Mouse (Mus musculus): ENCODE measurements around the gene 1700025G04Rik. TPM values are rescaled to one million over a fixed set of nuclear protein-coding genes. Genes with fewer than 3 reads are reported as not detected.

The 1700025G04Rik gene
- polyA plus RNA-seq, 1 experiment: 0.01 TPM

- H3K4me3 ChIP-seq (replicated peaks): no peak overlapping the region
- H3K4me1 ChIP-seq (ENCODE audit: control insufficient read depth): no peaks in the 10 kb centered on the region
- no peaks in the 10 kb centered on the region for H3K9me3 ChIP-seq (ENCODE audit: control insufficient read depth, low read length)
- no peaks in the 10 kb centered on the region for H3K27me3 ChIP-seq (ENCODE audit: control insufficient read depth)
- no peaks in the 10 kb centered on the region for H3K36me3 ChIP-seq (ENCODE audit: control insufficient read depth)
- TF ChIP-seq GATA1 (IDR thresholded peaks at IDR 0.05; ENCODE audit: low read length): no peak
- TF ChIP-seq TAL1 (IDR thresholded peaks at IDR 0.05; ENCODE audit: low read length): no peak
Observed at GRCm38 (mm10) chr1:151958442-151958841, 131.5 kb downstream of the 1700025G04Rik start.

GRCm38 (mm10) chr1:151957669-151958068, 132.3 kb downstream of the 1700025G04Rik start:
- H3K4me3 ChIP-seq (replicated peaks): no peak overlapping the region
- no peaks in the 10 kb centered on the region for H3K9me3 ChIP-seq (ENCODE audit: control insufficient read depth, low read length)
- no peaks in the 10 kb centered on the region for H3K36me3 ChIP-seq (ENCODE audit: control insufficient read depth)
- no peak for TF ChIP-seq GATA1 (IDR thresholded peaks at IDR 0.05; ENCODE audit: low read length)
- no peak for TF ChIP-seq TAL1 (IDR thresholded peaks at IDR 0.05; ENCODE audit: low read length)
- H3K27me3 ChIP-seq (ENCODE audit: control insufficient read depth): no peaks in the 10 kb centered on the region
- H3K4me1 ChIP-seq (ENCODE audit: control insufficient read depth): no peaks in the 10 kb centered on the region

DNA sequence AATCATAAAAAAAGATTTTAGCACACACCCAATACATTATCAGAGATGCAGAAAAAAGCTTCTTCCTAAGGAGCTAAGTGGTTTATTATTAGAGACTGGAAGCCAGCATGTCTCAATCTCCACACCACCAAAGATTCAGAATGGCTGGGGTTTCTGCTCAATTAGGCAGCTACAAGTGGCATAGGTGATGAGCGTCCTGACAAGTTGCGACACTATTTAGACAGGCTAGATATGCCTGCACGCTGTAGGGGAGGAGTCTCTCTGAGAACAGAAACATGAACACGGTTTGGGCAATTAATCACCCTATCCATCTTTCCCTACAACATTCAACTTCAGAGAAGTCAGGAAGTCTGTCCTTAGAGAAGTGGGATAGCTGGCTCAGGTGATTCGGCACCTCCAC, 134.1 kb downstream of the 1700025G04Rik start:
- Histone ChIP-seq H3K9me3 (ENCODE audit: control insufficient read depth, low read length) (no peaks in the 10 kb centered on the region), H3K27me3 (ENCODE audit: control insufficient read depth) (no peaks in the 10 kb centered on the region), H3K36me3 (ENCODE audit: control insufficient read depth) (no peaks in the 10 kb centered on the region), H3K4me3 (replicated peaks) (no peak overlapping the region), H3K4me1 (ENCODE audit: control insufficient read depth) (no peaks in the 10 kb centered on the region)
- no peak for TF ChIP-seq GATA1 (IDR thresholded peaks at IDR 0.05; ENCODE audit: low read length)
- TF ChIP-seq TAL1 (IDR thresholded peaks at IDR 0.05; ENCODE audit: low read length): no peak

DNA sequence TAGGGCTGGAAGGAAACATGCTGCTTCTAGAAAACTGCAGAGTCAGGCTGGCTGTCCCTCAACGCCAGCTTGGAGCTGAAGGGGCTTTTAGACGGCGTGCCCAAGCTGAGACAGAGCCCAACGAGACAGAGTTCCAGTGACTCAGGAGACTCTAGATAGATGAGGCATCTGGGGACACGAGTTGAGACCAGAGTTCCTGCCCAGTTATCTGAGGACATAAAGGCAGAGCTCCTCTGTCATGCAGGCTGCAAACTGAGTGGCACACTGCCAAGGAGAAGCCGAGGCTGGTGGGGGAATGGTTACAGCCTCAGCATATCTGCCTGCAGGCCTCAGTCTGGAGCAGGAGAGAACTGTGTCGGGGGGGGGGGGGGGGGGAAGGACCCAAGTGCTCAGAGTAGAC, 136.4 kb downstream of the 1700025G04Rik start:
- no peaks in the 10 kb centered on the region for H3K27me3 ChIP-seq (ENCODE audit: control insufficient read depth)
- no peaks in the 10 kb centered on the region for H3K9me3 ChIP-seq (ENCODE audit: control insufficient read depth, low read length)
- H3K36me3 ChIP-seq (ENCODE audit: control insufficient read depth): no peaks in the 10 kb centered on the region
- TF ChIP-seq TAL1 (IDR thresholded peaks at IDR 0.05; ENCODE audit: low read length) (no peak), GATA1 (IDR thresholded peaks at IDR 0.05; ENCODE audit: low read length) (no peak)
- H3K4me3 ChIP-seq (replicated peaks): no peak overlapping the region
- H3K4me1 ChIP-seq (ENCODE audit: control insufficient read depth): no peaks in the 10 kb centered on the region

DNA sequence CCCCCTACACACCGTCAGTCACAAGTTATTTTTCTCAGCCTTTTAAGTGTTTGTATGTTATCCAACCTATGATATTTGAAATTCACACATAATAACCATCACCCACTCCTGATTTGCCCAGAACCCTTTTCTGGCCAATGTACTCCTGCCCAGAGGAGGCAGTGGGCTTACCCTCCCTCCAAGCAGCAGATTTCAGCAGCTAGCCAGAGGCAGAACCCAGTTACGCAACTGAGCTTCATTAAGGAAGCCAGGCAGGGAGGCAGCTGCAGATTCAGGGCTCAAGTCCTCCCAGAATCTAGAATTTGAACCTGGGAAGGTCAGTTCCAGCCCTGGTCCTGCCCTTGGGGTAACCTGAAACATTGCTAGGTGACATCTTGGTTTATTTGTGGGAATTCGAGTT, 141.9 kb downstream of the 1700025G04Rik start:
- TF ChIP-seq TAL1 (IDR thresholded peaks at IDR 0.05; ENCODE audit: low read length): no peak
- TF ChIP-seq GATA1 (IDR thresholded peaks at IDR 0.05; ENCODE audit: low read length): no peak
- H3K9me3 ChIP-seq (ENCODE audit: control insufficient read depth, low read length): no peaks in the 10 kb centered on the region
- H3K27me3 ChIP-seq (ENCODE audit: control insufficient read depth): no peaks in the 10 kb centered on the region
- no peaks in the 10 kb centered on the region for H3K36me3 ChIP-seq (ENCODE audit: control insufficient read depth)
- no peaks in the 10 kb centered on the region for H3K4me1 ChIP-seq (ENCODE audit: control insufficient read depth)
- no peak overlapping the region for H3K4me3 ChIP-seq (replicated peaks)

DNA sequence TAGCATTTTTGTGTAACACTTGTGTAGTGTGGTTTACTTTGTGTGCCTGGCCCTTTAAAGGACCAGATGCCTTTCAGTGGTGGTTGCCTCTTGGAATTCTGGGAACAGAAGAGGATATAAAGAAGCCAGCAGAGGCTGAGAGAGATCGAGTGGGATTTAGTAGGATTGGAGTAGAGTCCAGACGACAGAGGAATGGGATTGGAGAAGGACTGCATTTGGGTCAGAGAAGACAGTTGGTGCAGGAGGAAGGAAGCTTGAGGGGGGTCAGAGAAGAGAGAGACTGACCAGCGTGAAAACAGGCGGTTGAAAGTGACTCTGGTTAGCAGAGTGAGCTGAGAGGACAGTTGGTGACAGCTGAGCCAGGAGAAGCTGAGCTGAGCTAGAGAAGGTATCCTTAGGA, 142.4 kb downstream of the 1700025G04Rik start:
- TF ChIP-seq TAL1 (IDR thresholded peaks at IDR 0.05; ENCODE audit: low read length) (no peak), GATA1 (IDR thresholded peaks at IDR 0.05; ENCODE audit: low read length) (no peak)
- no peaks in the 10 kb centered on the region for H3K9me3 ChIP-seq (ENCODE audit: control insufficient read depth, low read length)
- no peaks in the 10 kb centered on the region for H3K36me3 ChIP-seq (ENCODE audit: control insufficient read depth)
- no peak overlapping the region for H3K4me3 ChIP-seq (replicated peaks)
- no peaks in the 10 kb centered on the region for H3K27me3 ChIP-seq (ENCODE audit: control insufficient read depth)
- no peaks in the 10 kb centered on the region for H3K4me1 ChIP-seq (ENCODE audit: control insufficient read depth)

DNA sequence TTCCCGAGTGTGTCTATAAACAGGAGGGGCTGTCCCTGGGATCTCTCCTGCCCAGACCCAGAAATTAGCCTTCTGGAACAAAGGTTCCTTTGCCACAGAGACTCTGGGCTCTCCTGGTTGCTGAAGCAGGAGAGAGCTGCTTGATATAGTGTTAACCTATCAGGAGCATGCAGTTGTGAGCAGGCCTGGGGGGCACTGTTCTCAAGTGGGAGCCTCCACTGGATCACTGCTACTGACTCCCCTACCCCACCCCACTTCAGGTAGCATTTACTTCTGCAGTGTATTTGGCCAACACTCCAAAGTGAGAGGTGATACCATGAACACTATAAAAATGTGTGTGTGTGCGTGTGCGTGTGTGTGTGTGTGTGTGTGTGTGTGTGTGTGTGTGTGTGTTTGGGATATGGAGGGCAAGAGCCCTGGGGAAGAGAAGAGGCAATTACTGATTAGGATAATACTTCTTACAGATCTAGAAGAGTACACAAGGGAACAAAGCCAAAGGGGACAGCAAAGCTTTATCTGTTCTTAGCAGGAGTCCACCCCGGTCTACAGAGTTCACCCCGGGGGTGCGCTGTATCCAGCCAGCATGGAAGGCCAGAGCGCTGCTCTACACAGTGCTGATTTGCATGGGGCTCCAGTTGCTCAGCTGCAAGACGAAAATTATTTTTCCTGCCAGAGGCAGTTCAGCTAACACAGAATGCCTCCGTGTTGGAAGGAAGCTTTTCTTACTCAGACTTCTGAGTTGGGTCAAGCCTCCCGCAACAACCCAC, 145.3 kb downstream of the 1700025G04Rik start:
- Histone ChIP-seq H3K9me3 (ENCODE audit: control insufficient read depth, low read length) (no peaks in the 10 kb centered on the region), H3K27me3 (ENCODE audit: control insufficient read depth) (no peaks in the 10 kb centered on the region), H3K4me3 (replicated peaks) (no peak overlapping the region), H3K36me3 (ENCODE audit: control insufficient read depth) (no peaks in the 10 kb centered on the region), H3K4me1 (ENCODE audit: control insufficient read depth) (no peaks in the 10 kb centered on the region)
- TF ChIP-seq TAL1 (IDR thresholded peaks at IDR 0.05; ENCODE audit: low read length) (no peak), GATA1 (IDR thresholded peaks at IDR 0.05; ENCODE audit: low read length) (no peak)

DNA sequence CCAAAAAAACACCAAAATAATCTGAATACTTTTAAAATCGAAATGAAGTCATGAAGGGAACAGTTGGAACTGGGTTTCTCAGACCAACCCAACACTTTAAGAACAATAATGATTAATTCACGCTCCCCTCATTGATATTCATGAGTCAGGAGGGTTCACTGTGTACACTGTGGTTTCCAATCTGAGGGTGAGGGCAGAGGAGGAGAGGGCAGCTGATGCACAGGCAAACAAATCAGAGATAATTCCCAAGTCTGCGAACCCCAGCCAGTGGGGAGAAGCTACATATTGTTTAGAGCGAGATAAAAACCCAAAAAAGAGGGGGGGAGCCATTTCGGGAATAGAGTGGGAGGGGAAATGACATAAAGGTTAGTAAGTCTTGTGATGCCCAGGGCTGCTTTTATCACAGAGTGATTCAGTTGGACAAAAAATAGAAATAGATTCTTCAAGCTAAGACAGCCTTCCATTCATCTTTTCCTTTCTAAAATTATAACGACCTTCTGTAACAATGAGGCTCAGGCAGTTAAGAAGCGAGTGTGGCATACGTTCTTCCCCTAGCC, 146.2 kb downstream of the 1700025G04Rik start:
- no peaks in the 10 kb centered on the region for H3K4me1 ChIP-seq (ENCODE audit: control insufficient read depth)
- no peaks in the 10 kb centered on the region for H3K9me3 ChIP-seq (ENCODE audit: control insufficient read depth, low read length)
- no peak for TF ChIP-seq GATA1 (IDR thresholded peaks at IDR 0.05; ENCODE audit: low read length)
- no peak overlapping the region for H3K4me3 ChIP-seq (replicated peaks)
- H3K36me3 ChIP-seq (ENCODE audit: control insufficient read depth): no peaks in the 10 kb centered on the region
- H3K27me3 ChIP-seq (ENCODE audit: control insufficient read depth): no peaks in the 10 kb centered on the region

DNA sequence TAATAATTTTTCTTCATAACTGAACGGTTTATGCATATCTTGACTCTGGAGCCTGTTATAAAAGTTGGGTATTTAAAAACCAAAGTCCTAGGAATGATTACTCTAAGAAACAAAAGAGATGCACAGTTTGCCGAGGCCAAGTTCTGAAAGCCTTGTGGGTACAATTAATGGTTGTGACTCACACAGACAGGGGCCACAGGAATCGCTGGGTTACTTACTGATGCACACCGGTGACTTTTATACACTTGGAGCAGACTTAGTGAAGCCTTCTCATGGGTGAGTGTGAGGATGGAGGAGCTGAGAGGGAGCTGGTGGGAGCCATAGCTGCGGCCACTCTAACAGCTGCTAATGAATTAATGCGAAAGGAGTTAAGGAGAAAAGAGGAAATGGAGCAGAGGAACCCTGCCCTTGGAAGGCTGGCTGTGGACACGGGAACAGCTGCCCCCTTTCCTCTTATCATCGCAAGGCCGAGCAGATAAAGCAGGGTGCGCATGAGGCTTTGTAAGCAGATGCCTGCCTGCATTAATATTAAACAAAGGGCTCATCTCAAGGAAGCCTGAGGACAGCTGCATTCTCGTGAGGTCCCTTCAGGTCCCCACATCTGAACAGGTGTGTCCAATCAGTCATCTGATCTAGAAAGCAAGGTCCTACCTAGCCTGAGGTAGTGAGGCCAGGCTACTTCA, 146.8 kb downstream of the 1700025G04Rik start:
- H3K27me3 ChIP-seq (ENCODE audit: control insufficient read depth): no peaks in the 10 kb centered on the region
- TF ChIP-seq GATA1 (IDR thresholded peaks at IDR 0.05; ENCODE audit: low read length): no peak
- no peak for TF ChIP-seq TAL1 (IDR thresholded peaks at IDR 0.05; ENCODE audit: low read length)
- H3K9me3 ChIP-seq (ENCODE audit: control insufficient read depth, low read length): no peaks in the 10 kb centered on the region
- H3K36me3 ChIP-seq (ENCODE audit: control insufficient read depth): no peaks in the 10 kb centered on the region
- H3K4me3 ChIP-seq (replicated peaks): no peak overlapping the region
- no peaks in the 10 kb centered on the region for H3K4me1 ChIP-seq (ENCODE audit: control insufficient read depth)
